Mouse (Mus musculus) frontal cortex, postnatal 25 days (tissue): ENCODE data around the gene Gm10563.
A peak's percentile ranks its signal among the peaks of the same experiment; 100 is the strongest.

ENCODE experiments used
- DNase-seq, 2 experiments: peaks; one replicate each; pipeline ENCODE4 v3.0.0; 2022; ENCODE audit warnings: low spot score in 2 of 2

Gm10563 gene

GRCm38 (mm10) chr4:155653086-155653450 is 7.9 kb upstream of the Gm10563 start, which contains the start of gene Mmp23:
Gene Mmp23 (minus strand): TSS chr4:155653384.
- DNase-seq: no peak

GRCm38 (mm10) chr4:155652283-155653085 is 7.3 kb upstream of the Gm10563 start:
- DNase-seq: no peak

- DNase-seq: no peak
These were observed 6.5 kb upstream of the Gm10563 start for GRCm38 (mm10) chr4:155651553-155652269.

- no peak for DNase-seq
These were observed 4.1 kb upstream of the Gm10563 start for GRCm38 (mm10) chr4:155649355-155649754.

- no peak for DNase-seq
These were observed 513 bp upstream of the Gm10563 start for GRCm38 (mm10) chr4:155645721-155646120.

GRCm38 (mm10) chr4:155643531-155643930 is 1.7 kb downstream of the Gm10563 start:
- DNase-seq: no peak

- DNase-seq: no peak
These were observed 9.3 kb downstream of the Gm10563 start for GRCm38 (mm10) chr4:155635766-155636499.

GRCm38 (mm10) chr4:155630267-155630666 is 14.9 kb downstream of the Gm10563 start:
- no peak for DNase-seq

GRCm38 (mm10) chr4:155624338-155625291 is 20.6 kb downstream of the Gm10563 start, which contains the start of gene Cdk11b:
Gene Cdk11b (plus strand): TSS chr4:155624854.
- DNase-seq: peak; percentile 88 to 95

GRCm38 (mm10) chr4:155618321-155618720 is 26.9 kb downstream of the Gm10563 start:
- DNase-seq: no peak

- DNase-seq: no peak
These were observed 31.9 kb downstream of the Gm10563 start for GRCm38 (mm10) chr4:155613264-155613663.

- DNase-seq: no peak
These were observed 33.3 kb downstream of the Gm10563 start for GRCm38 (mm10) chr4:155611860-155612259.

GRCm38 (mm10) chr4:155606825-155607224 is 38.4 kb downstream of the Gm10563 start:
- DNase-seq: no peak

- DNase-seq: no peak
These were observed 40.1 kb downstream of the Gm10563 start for GRCm38 (mm10) chr4:155605132-155605531.

GRCm38 (mm10) chr4:155603801-155604200 is 41.4 kb downstream of the Gm10563 start:
- DNase-seq: no peak

GRCm38 (mm10) chr4:155602753-155603152 is 42.5 kb downstream of the Gm10563 start:
- DNase-seq: no peak

- no peak for DNase-seq
These were observed 43.2 kb downstream of the Gm10563 start for GRCm38 (mm10) chr4:155601997-155602456.

GRCm38 (mm10) chr4:155601091-155601996 is 43.9 kb downstream of the Gm10563 start, which contains the start of gene Slc35e2:
Gene Slc35e2 (plus strand): TSS chr4:155601416.
- DNase-seq: peak; percentile 92 to 96

GRCm38 (mm10) chr4:155599901-155600825 is 45.0 kb downstream of the Gm10563 start:
- DNase-seq: no peak
